Mouse (Mus musculus) retina, adult 2 months (tissue): ENCODE data around the gene Gm3500.
"Not testable (repeated sequence)": the region's sequence is repeated elsewhere in the genome, so short reads cannot be mapped to it uniquely, and the experiment has no call there.

ENCODE experiments used
- DNase-seq: peaks from one replicate; pipeline ENCODE4 v3.0.0-alpha.2; 2012; ENCODE audit warnings: low read depth, low spot score

Gm3500 gene

DNA sequence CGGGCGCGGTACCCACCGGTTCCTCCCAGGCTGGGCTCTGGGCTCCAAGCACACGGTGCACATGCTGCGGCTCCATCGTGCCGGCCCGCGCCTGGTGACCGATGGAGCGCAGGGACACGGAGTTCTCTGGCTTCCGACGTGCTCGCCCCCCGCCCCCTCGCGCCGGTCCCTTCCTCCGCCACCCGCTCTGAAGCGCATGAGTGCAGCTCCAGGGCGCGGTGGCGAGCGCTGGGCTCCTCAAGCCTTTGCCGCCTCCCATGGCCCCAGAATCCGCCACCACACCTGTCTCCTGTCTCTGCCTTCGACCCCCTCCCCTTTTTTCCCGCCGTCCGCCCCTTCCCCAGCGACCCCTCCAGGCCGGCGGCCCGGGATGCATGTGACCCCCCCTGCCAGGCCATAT, at the start of gene Gm3500:
TSS of gene Gm3500 (minus strand) at position 101 of the 400 bp plus-strand sequence.
- not testable (repeated sequence) for DNase-seq

DNA sequence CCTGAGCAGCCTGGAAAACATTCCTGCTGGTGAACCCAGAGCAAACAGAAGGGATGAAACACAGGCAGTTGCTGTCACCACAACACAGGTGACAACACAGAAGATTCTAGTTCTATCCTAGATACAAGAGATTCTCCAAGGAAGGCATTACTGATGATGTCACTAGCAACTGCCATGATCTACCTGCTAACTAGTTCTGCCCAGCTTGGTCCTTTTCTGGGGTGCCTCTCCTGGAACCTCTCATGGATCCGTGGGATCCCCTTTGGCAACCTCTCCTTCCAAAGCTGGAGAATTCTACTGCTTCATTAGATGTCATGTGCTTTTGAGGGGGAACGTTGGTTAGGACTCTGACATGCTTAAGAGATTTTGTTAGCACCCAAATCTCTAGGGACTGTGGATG, 54.0 kb downstream of the Gm3500 start, which contains the start of gene Gm3542:
TSS of gene Gm3542 (minus strand) at position 101 of the 400 bp plus-strand sequence.
- not testable (repeated sequence) for DNase-seq
